Mouse (Mus musculus): ENCODE measurements around the gene Phb2. TPM values are rescaled to one million over a fixed set of nuclear protein-coding genes. Genes with fewer than 3 reads are reported as not detected.

Gene Phb2
- polyA plus RNA-seq, 1 experiment from 2014 or later = 338 TPM

GRCm38 (mm10) chr6:124716864-124717490, 4.8 kb downstream of the Phb2 start:
- H3K9me3 ChIP-seq = no peaks in the 10 kb centered on the region
- 0 out of 2 replicates have a peak overlapping the region, but pooled peaks have one; percentile 19 for H3K27ac ChIP-seq
- H3K4me1 ChIP-seq = peaks cover 18% of the 10 kb centered on the region
- no peak for ATAC-seq (ENCODE audit: low FRiP score)
- no peaks in the 10 kb centered on the region for H3K27me3 ChIP-seq
- WGBS = 69% methylated on average over 20 of the region's 20 CpGs
- H3K36me3 ChIP-seq (replicated peaks) = peaks cover 45% of the 10 kb centered on the region
- no peak overlapping the region for H3K4me3 ChIP-seq (replicated peaks)
- no peak overlapping the region for H3K9ac ChIP-seq
- H3K4me2 ChIP-seq = no peak overlapping the region

- Histone ChIP-seq H3K4me1 (peaks cover 15% of the 10 kb centered on the region), H3K4me2 (no peak overlapping the region), H3K9me3 (no peaks in the 10 kb centered on the region), H3K36me3 (replicated peaks) (peaks cover 45% of the 10 kb centered on the region), H3K9ac (no peak overlapping the region), H3K27me3 (no peaks in the 10 kb centered on the region), H3K4me3 (replicated peaks) (peak overlapping the region; percentile 7; the same call in 1 of the 2 replicates), H3K27ac (no peak overlapping the region)
- ATAC-seq (ENCODE audit: low FRiP score) = no peak
- WGBS = 81% methylated on average over 13 of the region's 13 CpGs
These were observed 5.8 kb downstream of the Phb2 start for GRCm38 (mm10) chr6:124717968-124718367.

GRCm38 (mm10) chr6:124718703-124719102, 6.6 kb downstream of the Phb2 start:
- H3K4me2 ChIP-seq = no peak overlapping the region
- H3K9me3 ChIP-seq = no peaks in the 10 kb centered on the region
- no peaks in the 10 kb centered on the region for H3K27me3 ChIP-seq
- WGBS = 47% methylated on average over 16 of the region's 16 CpGs
- H3K4me1 ChIP-seq = peaks cover 7% of the 10 kb centered on the region
- ATAC-seq (ENCODE audit: low FRiP score) = no peak
- no peak overlapping the region for H3K27ac ChIP-seq
- H3K36me3 ChIP-seq (replicated peaks) = peaks cover 42% of the 10 kb centered on the region
- H3K4me3 ChIP-seq (replicated peaks) = no peak overlapping the region
- peak overlapping the region; percentile 40; the same call in 1 of the 2 replicates for H3K9ac ChIP-seq

DNA sequence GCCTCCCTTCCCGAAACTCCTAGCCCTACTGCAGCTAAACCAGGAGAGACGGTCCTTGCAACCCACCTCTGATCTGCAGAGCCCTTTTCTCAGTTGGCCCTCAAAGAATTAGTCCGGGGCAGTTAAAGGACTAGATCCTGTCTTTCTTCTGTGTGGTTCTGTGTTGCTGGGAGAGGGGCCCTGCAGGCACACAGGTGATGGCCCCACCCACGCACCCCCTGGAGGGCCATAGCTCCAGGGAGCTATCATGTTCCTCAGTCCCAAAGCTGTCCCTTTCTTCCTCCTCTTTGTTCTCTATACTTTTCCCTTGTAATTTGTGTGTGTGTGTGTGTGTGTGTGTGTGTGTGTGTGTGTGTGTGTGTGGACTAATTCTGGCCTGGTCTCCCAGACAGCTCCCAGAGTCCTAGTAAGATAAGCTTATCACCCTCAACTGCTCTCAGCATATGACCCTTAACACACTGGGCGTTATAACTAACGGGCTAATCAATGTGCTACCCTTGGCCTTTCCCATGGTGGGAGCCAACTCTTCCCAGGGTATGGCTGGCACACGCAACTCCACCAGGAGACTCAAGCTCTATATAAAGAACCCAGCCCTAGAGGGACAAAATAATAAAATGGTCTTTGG, 7.3 kb downstream of the Phb2 start:
- Histone ChIP-seq H3K4me3 (replicated peaks) (no peak overlapping the region), H3K27ac (no peak overlapping the region), H3K4me1 (no peaks in the 10 kb centered on the region), H3K4me2 (no peak overlapping the region), H3K9ac (peak overlapping the region; percentile 40; the same call in 1 of the 2 replicates), H3K9me3 (no peaks in the 10 kb centered on the region), H3K36me3 (replicated peaks) (peaks cover 34% of the 10 kb centered on the region), H3K27me3 (no peaks in the 10 kb centered on the region)
- 75% methylated on average over 7 of the region's 7 CpGs for WGBS
- no peak for ATAC-seq (ENCODE audit: low FRiP score)

- H3K9me3 ChIP-seq = no peaks in the 10 kb centered on the region
- H3K27ac ChIP-seq = no peak overlapping the region
- H3K4me3 ChIP-seq (replicated peaks) = no peak overlapping the region
- H3K36me3 ChIP-seq (replicated peaks) = peaks cover 20% of the 10 kb centered on the region
- no peak for ATAC-seq (ENCODE audit: low FRiP score)
- no peak overlapping the region for H3K4me2 ChIP-seq
- no peaks in the 10 kb centered on the region for H3K4me1 ChIP-seq
- no peaks in the 10 kb centered on the region for H3K27me3 ChIP-seq
- 65% methylated on average over 11 of the region's 11 CpGs for WGBS
- no peak overlapping the region; the same call in 1 of the 2 replicates for H3K9ac ChIP-seq
These were observed 8.8 kb downstream of the Phb2 start for GRCm38 (mm10) chr6:124720904-124721303.

- WGBS = 83% methylated on average over 6 of the region's 6 CpGs
- Histone ChIP-seq H3K4me3 (replicated peaks) (no peak overlapping the region), H3K36me3 (replicated peaks) (no peaks in the 10 kb centered on the region), H3K27ac (no peak overlapping the region), H3K27me3 (no peaks in the 10 kb centered on the region), H3K9ac (no peak overlapping the region), H3K4me2 (no peak overlapping the region), H3K9me3 (no peaks in the 10 kb centered on the region), H3K4me1 (no peaks in the 10 kb centered on the region)
- ATAC-seq (ENCODE audit: low FRiP score) = no peak
These were observed 10.8 kb downstream of the Phb2 start for GRCm38 (mm10) chr6:124722876-124723473.

DNA sequence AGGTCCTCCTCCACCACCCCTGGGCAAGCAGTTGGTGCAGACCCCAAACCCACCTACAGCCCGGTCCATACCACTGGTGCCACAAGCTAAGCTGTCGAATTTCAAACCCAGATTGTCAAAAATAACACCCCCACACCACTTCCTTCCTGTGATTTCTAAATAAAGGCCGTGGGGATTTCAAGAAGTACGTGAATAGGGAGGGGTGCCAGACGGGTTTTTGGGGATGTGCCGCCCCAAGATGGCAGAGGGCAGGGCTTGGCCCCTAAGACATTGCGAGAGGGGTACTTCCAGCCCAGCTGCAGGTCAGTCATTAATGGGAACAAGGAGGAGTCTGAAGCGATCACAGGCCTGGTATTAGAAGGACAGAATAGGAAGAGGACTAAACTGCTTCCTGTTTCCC, 11.4 kb downstream of the Phb2 start:
- Histone ChIP-seq H3K4me1 (no peaks in the 10 kb centered on the region), H3K9ac (no peak overlapping the region), H3K36me3 (replicated peaks) (no peaks in the 10 kb centered on the region), H3K4me3 (replicated peaks) (no peak overlapping the region), H3K9me3 (no peaks in the 10 kb centered on the region), H3K4me2 (no peak overlapping the region), H3K27ac (no peak overlapping the region), H3K27me3 (no peaks in the 10 kb centered on the region)
- ATAC-seq (ENCODE audit: low FRiP score) = no peak
- WGBS = 87% methylated on average over 8 of the region's 8 CpGs

- no peak overlapping the region for H3K27ac ChIP-seq
- no peak overlapping the region for H3K4me2 ChIP-seq
- no peak for ATAC-seq (ENCODE audit: low FRiP score)
- no peak overlapping the region for H3K9ac ChIP-seq
- WGBS = 88% methylated on average over 10 of the region's 10 CpGs
- no peaks in the 10 kb centered on the region for H3K4me1 ChIP-seq
- no peak overlapping the region for H3K4me3 ChIP-seq (replicated peaks)
- H3K9me3 ChIP-seq = no peaks in the 10 kb centered on the region
- H3K36me3 ChIP-seq (replicated peaks) = no peaks in the 10 kb centered on the region
- H3K27me3 ChIP-seq = no peaks in the 10 kb centered on the region
These were observed 12.3 kb downstream of the Phb2 start for GRCm38 (mm10) chr6:124724472-124724871.

GRCm38 (mm10) chr6:124728621-124729020, 16.5 kb downstream of the Phb2 start:
- Histone ChIP-seq H3K4me3 (replicated peaks) (no peak overlapping the region), H3K27me3 (no peaks in the 10 kb centered on the region), H3K27ac (no peak overlapping the region), H3K36me3 (replicated peaks) (no peaks in the 10 kb centered on the region), H3K4me1 (no peaks in the 10 kb centered on the region), H3K9ac (no peak overlapping the region), H3K4me2 (no peak overlapping the region), H3K9me3 (no peaks in the 10 kb centered on the region)
- WGBS = 86% methylated on average over 10 of the region's 10 CpGs
- ATAC-seq (ENCODE audit: low FRiP score) = no peak

DNA sequence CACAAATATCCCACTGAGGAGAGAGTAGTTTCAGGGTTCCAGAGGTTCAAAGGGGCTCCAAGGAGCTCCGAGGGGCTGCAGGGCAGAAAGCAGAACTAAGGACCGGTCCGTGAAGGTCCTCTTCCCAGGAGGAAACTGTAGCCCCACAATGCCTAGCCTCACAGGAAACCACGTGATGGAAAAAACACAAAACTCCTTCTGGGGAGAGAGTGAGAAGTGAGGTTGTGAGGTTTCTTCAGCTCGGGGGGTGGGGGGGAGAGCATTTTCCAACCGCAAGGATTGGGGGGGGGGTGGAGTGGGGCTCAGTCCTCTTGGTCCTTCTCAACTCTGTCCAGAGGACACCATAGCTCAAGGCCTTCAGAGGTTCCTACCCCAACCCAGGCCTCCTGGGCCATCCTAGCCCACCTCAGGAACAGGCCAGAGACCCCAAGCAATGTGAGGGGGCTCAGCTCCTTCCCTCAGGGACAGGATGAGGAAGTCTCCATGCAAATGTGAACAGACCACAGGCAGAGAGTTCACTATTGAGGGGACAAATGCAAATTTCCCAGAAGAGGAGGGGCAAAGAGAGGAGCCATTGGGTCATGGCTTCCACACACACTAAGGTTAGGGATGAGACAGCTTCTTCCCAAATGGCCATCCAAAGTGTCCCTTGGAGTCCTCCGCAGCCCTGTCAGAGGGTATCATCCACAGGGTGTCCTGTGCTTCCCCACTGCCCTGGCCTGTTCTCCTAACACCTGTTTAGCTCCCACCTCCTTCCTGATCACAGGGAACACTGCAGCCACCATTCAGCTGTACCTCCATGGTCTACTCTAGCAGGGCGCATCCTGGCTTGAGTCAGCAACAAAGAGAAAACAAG, 17.9 kb downstream of the Phb2 start:
- Histone ChIP-seq H3K4me1 (no peaks in the 10 kb centered on the region), H3K27ac (no peak overlapping the region), H3K9me3 (no peaks in the 10 kb centered on the region), H3K9ac (no peak overlapping the region), H3K4me3 (replicated peaks) (no peak overlapping the region), H3K36me3 (replicated peaks) (no peaks in the 10 kb centered on the region), H3K27me3 (no peaks in the 10 kb centered on the region), H3K4me2 (no peak overlapping the region)
- WGBS = 86% methylated on average over 8 of the region's 8 CpGs
- no peak for ATAC-seq (ENCODE audit: low FRiP score)

DNA sequence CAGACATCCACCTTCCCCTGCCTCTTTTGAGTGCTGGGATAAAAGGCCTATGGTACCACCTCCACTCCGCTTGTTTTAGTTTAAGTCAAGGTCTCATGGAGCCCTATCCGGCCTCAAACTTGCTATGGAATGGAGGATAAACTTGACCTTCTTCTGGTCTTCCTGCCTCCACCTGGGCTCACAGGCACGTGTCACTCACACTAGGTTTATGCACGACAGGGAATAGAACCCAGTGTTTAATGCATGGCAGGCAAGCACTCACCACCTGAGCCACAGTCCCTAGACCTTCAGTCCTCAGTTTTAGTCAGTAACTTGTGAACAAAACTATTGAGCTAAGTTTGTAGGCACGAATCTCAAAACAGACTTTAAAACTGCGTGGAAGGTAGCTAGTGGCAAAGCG, 18.9 kb downstream of the Phb2 start:
- Histone ChIP-seq H3K9ac (no peak overlapping the region), H3K27me3 (no peaks in the 10 kb centered on the region), H3K36me3 (replicated peaks) (no peaks in the 10 kb centered on the region), H3K4me2 (no peak overlapping the region), H3K9me3 (no peaks in the 10 kb centered on the region), H3K4me1 (no peaks in the 10 kb centered on the region), H3K27ac (no peak overlapping the region), H3K4me3 (replicated peaks) (no peak overlapping the region)
- 89% methylated on average over 7 of the region's 7 CpGs for WGBS
- no peak for ATAC-seq (ENCODE audit: low FRiP score)

All from forebrain, embryonic 12.5 days (tissue).